Mouse (Mus musculus): ENCODE data around the gene Gm28038. TPM values are rescaled to one million over a fixed set of nuclear protein-coding genes. Genes with fewer than 3 reads are reported as not detected.

Gene Gm28038
- total RNA-seq, 2 experiments from 2014 or later = not detected

DNA sequence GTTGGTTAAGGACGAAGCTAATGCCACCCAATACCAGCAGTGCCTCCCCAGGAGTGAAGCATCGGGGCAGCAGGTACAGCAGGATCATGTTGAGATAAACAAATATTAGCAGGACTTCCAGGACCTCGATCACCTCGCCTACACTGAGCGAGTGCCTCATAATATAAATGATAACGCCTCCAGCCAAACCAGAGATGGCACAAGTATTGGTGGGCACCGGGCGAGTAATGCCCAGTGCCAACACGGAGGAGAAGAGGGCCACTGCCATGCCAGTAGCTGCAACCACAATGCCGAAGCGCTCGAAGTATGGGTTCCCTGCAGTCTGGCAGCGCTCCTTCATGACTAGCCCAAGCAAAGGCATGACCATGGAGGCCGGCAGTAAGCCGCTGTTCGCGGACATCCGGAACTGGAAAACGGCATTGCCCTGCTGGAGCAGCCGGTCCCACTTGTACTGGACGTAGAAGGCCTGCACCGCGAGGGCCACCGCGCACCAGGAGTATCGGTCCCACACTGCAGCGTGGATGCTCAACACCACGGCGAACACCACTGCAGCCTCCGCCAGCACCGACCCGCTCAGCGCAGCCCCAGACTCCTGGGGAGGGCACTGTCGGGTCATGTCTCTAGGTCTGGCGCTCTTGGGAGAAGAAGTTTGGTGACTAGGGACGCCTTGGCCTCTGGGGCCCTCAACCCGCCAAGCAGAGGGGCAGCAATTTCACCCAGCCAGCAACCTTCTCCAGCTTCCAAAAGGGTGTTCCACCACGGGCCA, 4.8 kb downstream of the Gm28038 start:
- DNase-seq = no peak

DNA sequence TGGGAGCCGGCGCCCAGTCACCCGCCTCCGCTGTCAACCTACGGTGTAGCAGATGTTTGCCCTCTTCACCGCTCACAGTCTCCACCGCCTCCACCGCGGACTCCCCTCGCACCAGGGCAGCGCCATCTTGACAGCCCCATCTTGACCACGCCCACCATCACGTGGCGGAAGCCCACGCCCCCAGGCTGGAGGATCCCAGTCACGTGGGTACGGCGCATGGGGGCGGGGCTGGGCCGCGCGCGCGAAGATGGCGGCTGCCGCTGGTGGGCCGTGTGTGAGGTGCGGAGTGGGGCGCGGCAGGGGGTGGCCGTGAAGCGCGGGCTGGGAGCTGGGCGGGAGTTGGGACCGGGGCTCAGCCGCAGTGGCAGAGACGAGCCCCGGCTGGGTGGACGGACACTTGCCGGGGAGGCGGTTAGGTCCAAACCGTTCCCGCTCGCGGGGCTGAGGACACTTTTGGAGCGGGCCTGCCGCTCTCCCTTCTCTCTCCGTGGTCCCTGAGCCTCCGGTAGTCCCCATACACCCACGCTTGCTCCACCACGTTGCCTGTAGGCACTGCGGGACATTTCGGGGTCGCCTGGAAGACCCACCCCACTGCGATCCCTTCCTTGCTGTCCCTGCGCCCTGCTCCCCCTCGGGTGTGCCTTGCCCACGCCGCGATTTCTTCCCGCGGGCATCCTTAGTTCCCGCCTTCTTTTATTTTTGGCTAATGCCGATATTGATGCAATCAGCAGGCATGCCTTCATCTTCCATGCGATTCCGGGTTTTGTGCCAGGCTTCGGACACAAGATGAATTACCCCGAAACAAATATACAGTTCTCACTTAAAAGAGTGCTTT, 5.6 kb downstream of the Gm28038 start, which contains the start of the genes Dolk and Nup188:
Dolk (minus strand) TSS at position 143 of the 835 bp plus-strand sequence.
Nup188 (plus strand) TSS at position 206 of the 835 bp plus-strand sequence.
- DNase-seq = peak; percentile 93

- no peak for DNase-seq
Observed at GRCm38 (mm10) chr2:30287027-30287373, 6.2 kb downstream of the Gm28038 start.

DNA sequence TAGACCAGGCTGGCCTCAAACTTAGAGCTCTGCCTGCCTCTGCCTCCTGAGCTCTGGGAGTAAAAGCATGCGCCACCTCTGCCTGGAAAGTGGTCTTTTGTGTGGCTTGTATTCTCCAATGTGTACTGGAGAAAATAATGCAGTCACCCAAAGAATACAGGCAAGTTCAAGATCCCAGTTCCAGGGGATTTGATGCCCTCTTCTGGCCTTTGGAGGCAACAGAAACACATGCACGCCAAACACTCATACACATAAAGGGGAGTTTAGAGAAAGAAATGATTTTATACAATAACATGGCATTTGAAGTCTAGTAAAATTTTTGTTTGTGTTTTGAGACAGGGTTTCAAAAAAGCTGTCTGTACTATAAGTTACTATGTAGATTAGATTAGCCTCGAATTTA, 18.7 kb downstream of the Gm28038 start:
- DNase-seq = no peak

DNA sequence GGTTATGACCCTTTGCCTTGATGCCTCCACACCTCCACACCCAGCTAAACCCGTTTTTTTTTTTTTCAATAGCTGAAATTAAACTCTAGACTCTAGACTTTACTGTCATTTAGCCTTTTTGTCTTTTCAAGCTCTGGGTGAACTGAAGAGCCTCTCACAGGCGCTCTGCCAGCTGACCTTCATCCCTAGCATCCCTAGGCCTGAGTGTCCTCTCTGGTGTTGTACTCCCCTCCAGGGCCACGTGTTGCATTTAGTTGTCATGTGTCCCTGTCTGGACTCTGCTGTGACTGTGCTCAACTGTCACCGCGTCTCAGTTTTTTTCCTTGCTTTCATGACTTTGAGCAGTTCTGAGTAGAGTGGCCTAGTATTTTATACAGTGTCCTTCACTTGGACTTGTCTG, 19.1 kb downstream of the Gm28038 start:
- DNase-seq = no peak

DNA sequence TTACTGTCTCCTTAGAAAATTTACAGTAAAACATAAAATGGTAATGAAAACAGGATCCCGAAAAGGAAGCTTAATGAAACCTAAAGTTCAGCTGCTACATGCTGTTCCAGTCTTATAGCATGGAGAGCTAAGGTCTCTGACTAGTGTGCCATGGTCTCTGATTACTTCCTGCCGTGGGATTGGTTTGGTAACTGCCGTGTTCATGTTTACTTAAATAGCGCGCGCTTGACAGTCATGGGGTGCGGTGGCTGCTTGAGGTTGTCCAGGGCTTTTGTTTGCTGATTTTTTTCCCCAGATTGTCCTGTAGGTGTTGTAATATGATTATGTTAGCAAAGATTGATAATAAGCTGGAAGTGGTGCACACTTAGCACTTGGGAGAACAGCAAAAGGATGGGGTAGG, 25.2 kb downstream of the Gm28038 start:
- DNase-seq = no peak

- no peak for DNase-seq
Observed at GRCm38 (mm10) chr2:30309351-30309750, 28.5 kb downstream of the Gm28038 start.

DNA sequence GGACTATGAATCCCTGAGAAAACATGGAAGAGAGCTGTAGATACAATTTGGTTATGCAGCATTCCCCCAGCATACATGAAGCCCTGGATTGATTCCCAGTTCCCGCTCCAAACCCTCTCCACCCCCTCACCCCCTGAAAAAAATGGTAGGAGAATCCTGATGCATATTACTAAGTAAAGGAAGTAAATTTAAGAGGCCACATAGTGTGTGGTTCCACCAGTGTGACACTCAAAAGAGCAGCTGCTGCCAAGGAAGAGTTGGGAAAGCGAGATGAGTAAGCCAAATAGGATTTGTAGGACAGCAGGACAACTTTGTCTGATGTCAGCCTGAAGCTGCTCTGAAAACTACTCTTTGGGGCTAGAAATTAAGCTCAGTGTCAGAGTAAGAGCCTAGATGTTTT, 30.6 kb downstream of the Gm28038 start:
- DNase-seq = no peak

GRCm38 (mm10) chr2:30316136-30316535, 35.3 kb downstream of the Gm28038 start:
- no peak for DNase-seq

DNA sequence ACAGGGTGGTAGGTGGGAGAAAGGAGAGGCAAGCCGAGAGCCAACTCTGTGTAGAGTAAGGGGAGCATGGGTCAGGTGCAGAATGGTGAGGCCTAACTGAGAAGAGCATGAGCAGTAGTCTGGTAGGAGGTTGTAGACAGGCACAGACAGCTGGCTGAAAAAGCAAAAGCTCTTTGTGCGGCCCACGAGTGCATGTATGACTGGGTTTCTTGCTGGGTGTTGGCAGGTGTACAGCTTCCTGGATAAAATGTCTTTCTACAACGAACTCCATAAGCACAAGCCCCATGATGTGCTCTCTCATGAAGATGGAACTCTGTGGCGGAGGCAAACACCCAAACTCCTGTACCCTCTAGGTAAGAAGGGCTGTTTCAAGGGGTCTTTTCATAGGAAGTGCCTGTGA, 36.1 kb downstream of the Gm28038 start:
- no peak for DNase-seq

DNA sequence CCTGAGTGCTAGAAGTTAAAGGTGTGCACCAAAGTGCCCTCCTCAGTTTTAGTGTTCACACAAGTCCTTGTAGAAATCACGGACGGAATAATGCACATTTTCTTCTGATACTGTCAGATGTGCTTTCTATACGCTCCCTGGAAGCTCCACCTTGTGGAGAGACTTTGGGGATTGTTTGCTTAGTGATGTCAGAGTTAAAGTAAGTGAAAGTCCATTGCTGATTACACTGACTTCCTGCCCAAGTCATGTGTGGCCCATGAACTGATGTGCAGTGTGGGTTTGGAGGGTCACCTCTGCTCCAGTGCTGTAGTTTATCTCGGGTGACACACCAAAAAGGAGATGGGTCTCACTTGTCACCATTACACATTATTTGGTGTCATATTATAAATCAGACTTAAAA, 38.4 kb downstream of the Gm28038 start:
- DNase-seq = no peak

DNA sequence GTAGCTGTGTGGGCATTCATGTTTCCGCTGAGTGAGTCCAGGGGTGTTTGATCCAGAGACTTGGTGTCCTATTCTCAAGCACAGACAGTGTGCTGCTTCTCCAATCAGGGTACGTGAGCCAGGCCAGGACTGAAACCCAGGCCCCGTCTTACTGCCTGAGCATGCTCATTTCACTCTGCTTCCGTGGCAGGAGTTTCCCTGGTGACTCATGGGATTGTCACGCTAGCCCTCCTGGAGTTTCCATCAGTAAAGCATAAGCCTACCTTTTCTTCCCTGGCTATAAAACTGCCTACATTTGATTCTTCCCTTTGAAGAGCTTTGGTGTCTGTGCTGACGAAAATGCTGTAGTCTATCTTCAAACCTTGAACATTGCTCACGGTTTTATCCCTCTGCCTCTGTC, 42.3 kb downstream of the Gm28038 start:
- DNase-seq = no peak

GRCm38 (mm10) chr2:30325296-30325695, 44.5 kb downstream of the Gm28038 start:
- DNase-seq = no peak

DNA sequence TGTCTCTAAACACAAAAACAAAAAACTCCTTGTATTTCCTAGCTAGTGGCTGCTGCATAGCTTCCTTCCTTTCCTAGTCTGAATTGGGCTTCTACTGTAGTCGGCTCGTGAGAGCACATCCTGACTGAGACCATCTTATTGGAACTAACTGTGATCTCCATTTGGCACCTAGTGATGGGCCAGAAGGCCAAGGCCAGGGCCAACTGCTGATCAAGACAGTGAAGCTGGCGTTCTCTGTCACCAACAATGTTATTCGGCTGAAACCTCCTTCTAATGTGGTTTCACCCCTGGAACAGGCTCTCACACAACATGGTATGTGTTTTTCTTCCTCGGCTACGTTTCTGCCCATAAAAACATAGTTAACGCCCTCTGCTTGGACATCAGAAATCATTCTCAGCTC, 46.4 kb downstream of the Gm28038 start:
- no peak for DNase-seq

- no peak for DNase-seq
Observed at GRCm38 (mm10) chr2:30328791-30329190, 47.9 kb downstream of the Gm28038 start.

GRCm38 (mm10) chr2:30335324-30335723, 54.5 kb downstream of the Gm28038 start:
- no peak for DNase-seq

- no peak for DNase-seq
Observed at GRCm38 (mm10) chr2:30336174-30336915, 55.5 kb downstream of the Gm28038 start.

DNA sequence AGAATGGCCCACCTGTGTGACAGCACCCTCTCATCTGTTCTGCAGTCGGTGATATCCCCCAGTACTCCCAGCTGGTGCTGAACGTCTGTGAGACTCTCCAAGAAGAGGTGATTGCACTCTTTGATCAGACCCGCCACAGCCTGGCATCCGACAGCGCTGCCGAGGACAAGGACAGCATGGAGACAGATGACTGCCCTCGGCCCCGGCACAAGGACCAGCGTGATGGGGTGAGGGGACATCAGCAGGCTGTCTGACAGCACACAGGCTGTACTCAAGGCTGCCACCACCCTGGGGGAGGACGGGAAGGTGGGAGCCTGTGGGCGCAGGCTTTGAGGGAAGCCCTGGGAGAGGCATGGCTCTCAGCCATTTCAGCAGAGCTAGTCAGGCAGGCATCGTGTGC, 56.3 kb downstream of the Gm28038 start:
- DNase-seq = no peak

- no peak for DNase-seq
Observed at GRCm38 (mm10) chr2:30342061-30342460, 61.2 kb downstream of the Gm28038 start.

DNA sequence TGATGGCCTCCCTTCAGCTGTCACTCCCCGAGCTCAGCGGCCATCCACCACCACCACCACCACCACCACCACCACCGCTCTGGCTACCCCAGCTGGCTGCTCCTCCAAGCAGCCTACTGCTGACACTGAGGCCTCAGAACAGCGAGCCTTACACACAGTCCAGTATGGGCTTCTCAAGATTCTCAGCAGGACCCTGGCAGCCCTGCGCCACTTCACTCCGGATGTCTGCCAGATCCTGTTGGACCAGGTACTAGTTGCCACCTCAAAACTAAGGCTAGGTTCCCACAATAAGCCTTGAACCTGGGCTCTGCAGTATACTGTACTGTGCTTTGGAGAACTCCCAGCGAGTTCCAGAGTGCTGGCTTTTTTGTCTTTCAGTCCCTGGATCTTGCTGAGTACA, 61.7 kb downstream of the Gm28038 start:
- DNase-seq = no peak

DNA sequence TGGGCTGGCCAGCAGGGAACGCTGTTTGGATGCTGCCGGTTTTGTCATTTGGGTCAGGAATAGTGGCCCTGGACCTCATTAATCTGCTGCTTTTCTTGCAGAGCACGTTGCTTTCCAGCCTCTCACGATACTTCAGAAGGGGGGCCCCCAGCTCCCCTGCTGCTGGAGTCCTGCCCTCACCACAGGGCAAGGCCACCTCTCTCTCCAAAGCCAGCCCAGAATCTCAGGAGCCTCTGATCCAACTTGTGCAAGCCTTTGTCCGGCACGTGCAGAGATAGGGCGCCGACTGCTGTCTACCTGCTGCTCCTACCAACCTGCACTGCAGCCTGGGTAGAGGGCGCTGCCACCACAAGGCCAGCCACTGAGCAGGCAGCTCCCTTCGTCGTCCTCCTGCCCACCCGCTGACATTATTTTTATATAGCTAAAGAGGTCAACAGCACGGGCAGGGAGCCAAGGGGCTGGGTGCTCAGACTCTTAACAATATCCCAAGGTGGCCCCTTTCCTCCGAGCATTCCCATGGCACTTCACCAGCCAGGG, 62.8 kb downstream of the Gm28038 start:
- no peak for DNase-seq

GRCm38 (mm10) chr2:30345971-30346676, 65.3 kb downstream of the Gm28038 start:
- DNase-seq = no peak
